Mouse (Mus musculus) liver, embryonic 18 days (tissue): Measurements from ENCODE around the gene Sp6. TPM values are rescaled to one million over a fixed set of nuclear protein-coding genes. Genes with fewer than 3 reads are reported as not detected.

Experiments
- polyA plus RNA-seq: library from polyadenylated mRNA; depleted of rRNA; stranded (reverse); fragments of >200 nt; gene quantifications from 2 replicates; pipeline ENCODE4 v1.2.3, GENCODE M21; 2012; rRNA removed

Gene Sp6
- 0.08 and 0.10 TPM in 2 replicates for polyA plus RNA-seq

GRCm38 (mm10) chr11:97013121-97013670 lies at the start of gene Sp6:
Gene Sp6 (plus strand): TSS chr11:97013394.

GRCm38 (mm10) chr11:96982859-96983258 lies 30.3 kb upstream of the Sp6 start, which contains the start of gene Sp2:
Gene Sp2 (minus strand): TSS chr11:96982959.

GRCm38 (mm10) chr11:97029686-97030417 lies 16.7 kb downstream of the Sp6 start, which contains the start of gene Scrn2:
Gene Scrn2 (plus strand): TSS chr11:97029938.

GRCm38 (mm10) chr11:97041022-97041899 lies 28.1 kb downstream of the Sp6 start, which contains the start of the genes Lrrc46 and Mrpl10:
Gene Lrrc46 (minus strand): TSS chr11:97041407.
Gene Mrpl10 (plus strand): TSS chr11:97041560.

GRCm38 (mm10) chr11:97050216-97050943 lies 37.2 kb downstream of the Sp6 start, which contains the start of gene Osbpl7:
Gene Osbpl7 (plus strand): TSS chr11:97050628.

Other genes with a start within 250 kb of the Sp6 start
- 6.7 and 8.0 TPM in 2 replicates for gene Snx11, start 235.8 kb upstream of the Sp6 start, polyA plus RNA-seq
- gene Cbx1, start 224.3 kb upstream of the Sp6 start, polyA plus RNA-seq, result 19.5 TPM in 2 replicates
- 20.4 and 22.6 TPM in 2 replicates for gene Nfe2l1, start 183.4 kb upstream of the Sp6 start, polyA plus RNA-seq
- gene Copz2, start 163.5 kb upstream of the Sp6 start, polyA plus RNA-seq, result 21.7 and 23.8 TPM in 2 replicates
- gene Cdk5rap3, start 96.9 kb upstream of the Sp6 start, polyA plus RNA-seq, result 26.9 and 29.8 TPM in 2 replicates
- gene Prr15l, start 85.3 kb upstream of the Sp6 start, polyA plus RNA-seq, result 2.3 and 4.5 TPM in 2 replicates
- gene Pnpo, start 69.4 kb upstream of the Sp6 start, polyA plus RNA-seq, result 166 and 170 TPM in 2 replicates
- 3.7 and 4.7 TPM in 2 replicates for gene Sp2, start 30.4 kb upstream of the Sp6 start, polyA plus RNA-seq
- 10.3 and 10.8 TPM in 2 replicates for gene Scrn2, start 16.5 kb downstream of the Sp6 start, polyA plus RNA-seq
- gene Lrrc46, start 28.0 kb downstream of the Sp6 start, polyA plus RNA-seq, result 0.25 and 0.51 TPM in 2 replicates
- 32.0 and 32.1 TPM in 2 replicates for gene Mrpl10, start 28.2 kb downstream of the Sp6 start, polyA plus RNA-seq
- gene Osbpl7, start 37.2 kb downstream of the Sp6 start, polyA plus RNA-seq, result 2.2 and 2.6 TPM in 2 replicates
- 0.08 and 0.14 TPM in 2 replicates for gene Tbx21, start 101.9 kb downstream of the Sp6 start, polyA plus RNA-seq
- 3.7 and 4.6 TPM in 2 replicates for gene Tbkbp1, start 138.1 kb downstream of the Sp6 start, polyA plus RNA-seq
- gene Kpnb1, start 174.5 kb downstream of the Sp6 start, polyA plus RNA-seq, result 36.6 and 37.9 TPM in 2 replicates